Mouse (Mus musculus): ENCODE results near the gene Tada3.

Tada3 gene

DNA sequence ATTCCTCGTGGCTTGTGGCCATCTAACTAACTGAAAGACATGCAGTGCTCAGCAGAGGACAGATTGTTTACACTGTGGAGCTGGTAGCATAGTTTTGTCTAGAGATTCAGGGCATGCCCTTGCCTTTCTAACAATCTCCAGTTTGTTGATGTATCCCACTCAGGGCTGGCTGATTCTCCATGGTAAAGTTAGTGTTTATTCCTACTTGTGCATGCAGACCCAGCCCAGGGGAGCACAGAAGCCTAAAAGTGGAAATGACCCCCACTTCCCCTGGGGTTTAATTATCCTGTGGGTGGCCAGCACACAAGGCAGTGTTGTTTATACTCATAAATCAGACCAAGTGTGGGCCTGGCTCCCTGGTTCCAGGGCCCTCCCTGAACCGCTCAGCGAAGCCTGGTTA is 8.3 kb upstream of the Tada3 start:
- no peak for DNase-seq (ENCODE audit: low spot score)

DNA sequence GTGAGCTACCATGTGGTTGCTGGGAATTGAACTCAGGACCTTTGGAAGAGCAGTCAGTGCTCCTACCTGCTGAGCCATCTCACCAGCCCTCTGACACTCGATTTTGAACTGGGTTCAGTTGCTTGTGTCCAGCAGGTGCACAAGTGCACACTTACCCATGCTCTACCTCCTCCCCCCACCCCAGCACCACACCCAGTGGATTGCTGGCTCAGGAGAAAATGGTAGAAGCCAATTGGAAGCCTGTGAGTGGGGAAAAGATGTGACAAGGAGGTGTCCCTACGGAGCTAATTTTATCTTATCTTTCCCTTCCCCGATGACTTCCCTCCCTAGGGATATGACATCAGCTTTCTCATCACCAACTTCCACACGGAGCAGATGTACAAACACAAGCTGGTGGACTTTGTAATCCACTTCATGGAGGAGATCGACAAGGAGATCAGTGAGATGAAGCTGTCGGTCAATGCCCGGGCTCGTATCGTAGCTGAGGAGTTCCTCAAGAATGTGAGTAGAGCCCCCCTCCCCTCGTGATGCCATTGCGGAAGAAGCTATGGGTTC is 7.6 kb upstream of the Tada3 start:
- no peak for DNase-seq (ENCODE audit: low spot score)

DNA sequence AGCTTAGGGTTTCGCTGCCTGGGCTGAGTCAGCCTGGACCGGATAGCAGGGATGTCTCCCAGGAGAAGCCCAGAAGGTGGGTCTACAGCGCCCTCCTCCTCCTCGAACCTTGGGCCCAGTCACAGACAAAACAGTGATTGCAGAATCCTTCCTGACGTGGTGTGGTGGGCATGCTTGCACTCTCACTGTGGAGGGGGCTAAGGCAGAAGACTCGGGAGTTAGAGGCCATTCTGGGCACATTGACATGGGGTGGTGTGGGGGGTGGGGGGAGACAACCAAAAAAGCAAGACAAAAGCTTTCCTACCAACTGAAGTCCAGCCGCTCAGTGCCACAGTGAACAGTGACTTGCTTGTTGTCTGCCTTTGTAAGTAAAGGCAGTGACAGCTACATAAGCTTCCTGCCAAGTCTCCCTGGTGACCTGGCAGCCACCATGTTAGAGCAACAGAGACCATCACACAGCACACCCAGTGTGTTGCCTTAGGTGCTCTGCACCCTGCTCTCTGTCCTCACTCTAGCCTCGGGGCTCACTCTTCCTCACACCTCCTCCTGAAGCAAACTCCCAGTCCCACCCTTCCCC is 6.8 kb upstream of the Tada3 start:
- no peak for DNase-seq (ENCODE audit: low spot score)

DNA sequence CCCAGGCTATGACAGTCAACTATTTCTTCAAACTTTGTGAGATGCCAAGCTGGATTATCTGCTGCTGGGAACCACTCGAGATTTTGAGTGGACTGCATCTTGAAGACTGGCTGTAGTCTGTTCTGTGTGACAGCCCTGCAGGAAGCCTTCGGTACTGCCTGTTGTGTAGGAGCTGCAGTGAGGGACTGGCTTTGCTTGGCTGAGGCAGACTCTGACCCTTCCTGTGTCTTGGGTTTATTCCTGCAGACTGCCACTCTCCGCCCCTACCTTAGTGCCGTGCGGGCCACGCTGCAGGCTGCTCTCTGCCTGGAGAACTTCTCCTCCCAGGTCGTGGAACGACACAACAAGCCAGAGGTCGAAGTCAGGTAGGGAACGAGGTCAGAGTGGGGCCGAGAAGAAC is 2.8 kb upstream of the Tada3 start:
- no peak for DNase-seq (ENCODE audit: low spot score)

DNA sequence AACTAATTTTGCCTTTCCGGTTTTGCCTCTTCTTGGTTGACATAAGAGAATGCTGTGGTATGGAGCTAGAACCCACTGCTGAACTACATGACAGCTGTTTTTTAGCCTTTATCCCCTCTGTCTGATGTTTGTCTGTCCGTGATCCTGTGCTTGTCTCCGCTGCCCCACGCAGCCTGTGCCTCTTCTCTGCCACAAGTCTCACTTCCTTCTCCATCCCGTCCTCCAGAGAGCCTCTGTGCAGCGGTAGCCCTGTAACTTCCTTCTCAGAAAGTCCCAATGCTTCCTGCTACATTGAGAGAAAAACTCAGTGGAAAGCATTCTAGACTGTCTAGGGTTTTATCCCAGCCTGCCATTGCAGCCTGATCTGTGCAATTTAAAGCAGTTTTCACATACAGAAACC is 1.6 kb upstream of the Tada3 start:
- DNase-seq (ENCODE audit: low spot score) = no peak

DNA sequence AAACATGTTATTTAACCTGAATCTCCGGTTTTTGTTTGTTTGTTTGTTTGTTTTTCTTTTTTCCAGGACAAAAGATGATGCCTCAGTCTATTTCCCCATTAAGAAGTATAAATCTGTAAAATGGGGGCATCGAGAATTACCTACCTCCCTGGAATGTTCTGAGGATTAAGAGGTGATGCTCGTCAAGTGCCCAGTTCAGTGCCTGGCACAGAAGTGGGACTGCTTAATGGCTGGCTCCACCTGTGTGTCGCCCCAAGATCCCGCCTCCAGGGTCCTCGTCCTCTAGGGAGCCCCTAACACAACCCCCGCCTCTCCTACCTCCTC is 549 bp downstream of the Tada3 start:
- no peak for DNase-seq (ENCODE audit: low spot score)

DNA sequence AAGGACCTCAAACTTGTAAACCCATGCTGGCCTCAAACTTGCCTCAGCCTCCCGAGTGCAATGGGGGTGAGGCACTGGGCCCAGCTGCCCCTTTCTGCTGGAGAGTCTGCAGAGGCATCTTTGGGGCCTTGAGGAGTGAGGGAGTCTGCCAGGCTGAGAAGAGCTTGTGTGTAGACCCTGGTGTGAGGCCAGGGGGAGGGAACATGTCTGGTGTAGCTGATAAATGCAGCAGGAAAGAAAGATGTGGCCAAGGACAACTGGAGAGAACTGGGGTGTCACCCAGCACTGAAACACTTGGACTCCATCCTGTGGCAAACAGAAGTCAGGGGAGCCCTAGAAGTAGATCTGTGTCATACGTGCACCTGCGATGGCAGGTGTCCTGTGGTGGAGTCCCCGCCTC is 4.2 kb downstream of the Tada3 start:
- no peak for DNase-seq (ENCODE audit: low spot score)

DNA sequence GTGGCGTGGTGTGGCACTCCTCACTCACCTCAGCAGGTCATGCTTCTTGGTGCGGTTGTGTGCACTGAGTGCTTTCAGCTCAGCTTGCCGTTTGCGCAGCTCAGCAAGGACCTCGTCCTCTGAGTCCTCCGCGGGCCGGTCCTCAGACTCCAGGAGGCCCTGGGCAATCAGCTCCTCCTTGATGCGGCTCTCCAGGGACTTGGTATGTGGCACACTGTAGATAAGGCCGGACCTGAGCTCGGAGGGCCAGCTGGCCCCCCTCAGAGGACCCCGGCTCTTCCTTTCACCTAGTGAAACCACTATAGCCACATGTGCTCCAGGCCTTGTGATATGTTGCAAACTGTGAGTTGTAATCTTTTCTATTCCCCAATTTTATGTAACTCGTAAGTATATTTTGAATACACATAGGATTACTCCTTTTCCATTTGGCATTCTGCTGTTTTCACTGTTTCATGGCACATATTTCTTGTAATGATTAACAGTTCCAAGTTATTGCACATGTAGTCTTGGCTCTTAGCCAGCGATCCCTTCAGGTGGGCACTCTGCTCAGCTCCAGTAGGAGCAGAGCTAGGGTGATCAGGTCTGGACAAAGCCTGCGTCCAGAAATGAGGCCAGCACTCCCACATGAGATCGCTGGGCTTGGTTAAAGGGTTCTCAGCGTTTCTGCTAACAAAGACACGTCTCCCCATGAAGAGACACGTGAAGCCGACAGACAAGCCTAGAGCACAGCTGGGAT is 7.3 kb downstream of the Tada3 start:
- DNase-seq (ENCODE audit: low spot score) = no peak

DNA sequence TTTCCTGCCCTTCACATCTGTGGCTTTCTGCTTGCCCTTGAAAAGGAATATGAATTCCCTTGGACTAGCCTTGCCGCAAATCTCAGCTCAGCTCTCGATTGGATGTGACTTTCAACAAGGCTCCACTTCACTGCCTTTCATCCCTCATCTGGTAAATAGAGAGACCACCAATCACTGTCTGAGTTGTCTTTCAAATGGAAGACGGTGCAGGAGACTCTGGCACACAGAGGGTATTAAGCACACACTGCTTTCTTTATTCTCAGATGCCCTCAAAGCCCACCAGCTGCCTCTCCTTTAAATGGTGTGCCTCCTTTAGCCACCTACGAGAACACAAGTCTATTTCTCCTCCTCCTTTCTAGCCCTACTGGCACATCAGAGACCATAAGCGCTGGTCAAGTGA is 9.1 kb downstream of the Tada3 start:
- no peak for DNase-seq (ENCODE audit: low spot score)

DNA sequence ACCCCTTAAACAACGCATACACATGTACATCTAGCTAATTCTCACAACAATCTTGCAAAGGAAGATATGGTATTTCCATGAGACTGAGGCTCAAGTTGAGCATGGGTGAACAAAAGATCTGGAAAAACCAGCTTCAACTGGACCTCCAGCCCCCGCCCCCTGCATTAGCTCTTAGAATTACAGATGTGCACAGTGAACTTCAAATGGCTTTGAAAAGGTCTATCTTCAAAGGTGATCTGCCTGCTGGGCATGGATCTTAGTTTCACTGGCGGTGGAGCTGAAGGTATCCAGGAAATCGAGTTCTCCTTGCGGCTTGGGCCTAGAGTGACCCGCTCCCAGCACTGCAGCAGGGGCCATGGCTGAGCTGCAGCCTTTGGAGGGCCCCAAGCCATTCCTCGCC is 9.6 kb downstream of the Tada3 start:
- DNase-seq (ENCODE audit: low spot score) = no peak

DNA sequence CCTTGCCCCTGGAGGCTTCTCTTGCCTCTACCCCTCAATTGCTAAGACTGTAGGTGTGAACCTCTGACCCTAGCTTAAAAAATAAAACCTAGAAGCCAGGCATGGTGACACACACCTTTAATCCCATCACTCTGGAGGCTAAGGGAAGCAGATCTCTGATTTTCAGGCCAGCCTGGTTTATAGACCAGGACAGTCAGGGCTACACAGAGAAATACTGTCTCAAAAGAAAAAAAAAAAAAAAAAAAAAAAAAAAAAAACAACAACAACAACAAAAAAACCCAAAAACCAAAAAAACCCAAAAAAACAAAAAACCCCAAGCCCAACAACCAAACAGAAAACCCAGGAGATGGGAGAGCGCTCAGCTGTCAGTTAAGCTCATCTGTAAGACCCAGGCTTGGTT is 10.1 kb downstream of the Tada3 start:
- no peak for DNase-seq (ENCODE audit: low spot score)

DNA sequence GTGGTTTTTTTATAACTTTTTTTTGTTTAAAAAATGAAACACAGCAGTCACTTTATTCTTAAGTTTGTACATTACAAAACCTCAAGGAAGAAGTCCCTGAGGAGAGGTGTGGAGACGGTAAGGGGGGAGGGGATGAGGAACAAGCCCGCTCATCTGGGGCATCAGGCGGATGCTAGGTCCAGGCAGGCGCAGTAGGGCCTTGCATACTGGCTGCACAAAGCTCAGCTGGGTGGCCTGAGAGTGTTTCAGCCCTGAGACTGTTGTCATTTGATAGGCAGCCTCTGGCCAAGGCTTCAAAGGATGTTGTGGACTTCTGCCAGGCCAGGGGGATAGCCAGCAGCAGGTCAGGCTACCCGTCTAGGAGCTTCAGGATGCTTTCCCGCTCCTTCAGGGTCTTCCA is 11.0 kb downstream of the Tada3 start:
- DNase-seq (ENCODE audit: low spot score) = no peak

DNA sequence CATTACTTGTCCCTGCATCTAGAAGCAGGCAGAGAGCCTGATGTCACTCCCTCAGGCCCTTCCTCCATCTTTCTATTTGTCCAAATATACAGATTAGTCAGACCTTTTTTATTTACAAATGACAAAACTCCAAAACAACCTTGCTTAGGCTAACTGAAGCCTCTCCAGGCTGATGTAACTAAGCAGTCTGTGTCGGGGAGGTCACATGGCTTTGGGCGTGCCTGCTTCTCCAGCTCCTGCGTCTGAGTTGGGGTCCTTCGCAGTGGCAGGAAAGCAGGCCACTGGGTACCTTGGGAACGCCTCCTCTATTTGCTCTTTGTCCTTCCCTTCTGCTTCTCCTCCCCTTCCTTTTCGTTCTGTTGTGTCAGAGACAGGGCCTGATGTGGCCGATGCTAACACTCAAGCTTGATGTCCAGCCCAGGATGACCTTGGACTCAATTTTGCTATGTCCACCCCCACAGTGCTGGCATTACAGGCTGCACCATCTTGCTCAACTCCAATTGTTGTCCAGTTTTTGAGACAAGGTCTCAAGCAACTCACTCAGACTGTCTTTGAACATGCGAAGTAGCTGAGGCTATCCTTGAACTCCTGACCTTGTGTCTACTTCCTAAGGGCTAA is 13.1 kb downstream of the Tada3 start:
- DNase-seq (ENCODE audit: low spot score) = no peak

DNA sequence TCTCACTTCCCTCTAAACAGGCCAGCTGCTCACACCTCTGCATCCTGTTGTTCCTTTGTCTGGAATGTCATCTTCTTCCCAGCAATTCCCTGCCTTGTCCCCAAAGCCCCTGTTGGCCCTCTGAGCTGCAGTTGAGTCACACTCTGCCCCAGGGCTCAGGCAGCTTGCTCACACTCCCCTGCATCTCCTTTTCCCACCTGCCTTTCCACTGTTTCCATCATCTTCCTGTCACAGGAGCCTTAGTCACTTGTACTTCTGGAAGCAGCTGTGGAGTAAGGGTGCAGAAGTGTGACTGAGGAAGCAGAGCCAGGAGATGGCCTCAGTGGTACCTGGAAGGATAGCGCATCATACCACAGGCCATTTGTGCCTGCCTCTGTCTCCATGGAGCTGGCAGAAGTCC is 15.4 kb downstream of the Tada3 start:
- DNase-seq (ENCODE audit: low spot score) = no peak

DNA sequence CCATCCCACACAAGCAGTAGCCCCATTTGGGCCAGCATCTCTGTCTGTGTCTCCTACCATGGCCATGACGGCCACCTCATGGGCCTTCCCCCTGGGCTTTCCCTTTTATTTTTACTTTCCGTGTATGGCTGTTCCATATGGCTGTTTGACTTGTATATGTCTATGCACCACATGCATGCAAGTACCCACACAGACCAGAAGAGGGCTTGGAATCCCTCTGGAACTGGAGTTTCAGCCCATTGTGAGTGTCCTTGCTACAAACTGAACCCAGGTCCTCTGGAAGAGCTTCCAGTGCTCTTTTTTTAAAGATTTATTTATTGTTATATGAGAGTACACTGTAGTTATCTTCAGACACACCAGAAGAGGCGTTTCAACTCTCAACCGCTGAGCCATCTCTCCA is 16.2 kb downstream of the Tada3 start:
- DNase-seq (ENCODE audit: low spot score) = no peak

DNA sequence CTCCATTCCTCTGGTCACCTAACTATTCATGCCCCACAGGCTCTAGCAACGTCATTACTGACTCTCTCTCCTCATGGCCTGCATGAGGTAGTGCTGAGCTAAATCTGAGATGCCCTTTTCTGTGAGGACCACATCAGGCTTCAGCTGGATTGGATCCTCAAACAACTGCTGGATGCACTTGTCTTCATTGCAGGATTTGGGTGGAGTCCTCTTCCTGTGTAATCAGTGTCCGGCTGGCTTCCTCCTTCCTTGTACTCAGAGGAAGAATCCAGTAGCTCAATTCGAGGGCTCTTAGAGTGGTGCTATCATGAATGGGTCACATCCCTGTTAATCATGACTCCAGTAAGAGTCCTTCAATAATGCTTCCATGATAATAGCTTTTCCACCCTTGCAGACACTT is 24.0 kb downstream of the Tada3 start:
- DNase-seq (ENCODE audit: low spot score) = no peak

DNA sequence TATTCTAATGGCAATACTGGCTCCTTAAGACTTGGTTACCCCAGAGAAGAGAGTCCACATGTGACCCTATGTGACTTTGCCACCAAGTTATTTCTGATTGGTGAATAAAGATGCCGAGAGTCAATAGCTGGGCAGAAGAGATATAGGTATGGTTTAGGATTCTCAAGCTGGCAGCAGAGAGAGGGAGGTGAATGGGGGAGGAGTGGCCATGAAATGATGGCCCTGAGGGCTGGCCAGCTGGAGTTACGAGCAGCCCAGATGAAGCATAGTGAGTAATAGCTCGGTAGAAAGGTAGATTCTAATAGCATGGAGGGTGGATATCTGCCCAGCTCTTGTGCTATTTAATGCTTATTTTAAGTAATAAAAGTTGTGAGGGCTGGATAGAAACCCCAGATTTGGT is 24.9 kb downstream of the Tada3 start:
- no peak for DNase-seq (ENCODE audit: low spot score)

DNA sequence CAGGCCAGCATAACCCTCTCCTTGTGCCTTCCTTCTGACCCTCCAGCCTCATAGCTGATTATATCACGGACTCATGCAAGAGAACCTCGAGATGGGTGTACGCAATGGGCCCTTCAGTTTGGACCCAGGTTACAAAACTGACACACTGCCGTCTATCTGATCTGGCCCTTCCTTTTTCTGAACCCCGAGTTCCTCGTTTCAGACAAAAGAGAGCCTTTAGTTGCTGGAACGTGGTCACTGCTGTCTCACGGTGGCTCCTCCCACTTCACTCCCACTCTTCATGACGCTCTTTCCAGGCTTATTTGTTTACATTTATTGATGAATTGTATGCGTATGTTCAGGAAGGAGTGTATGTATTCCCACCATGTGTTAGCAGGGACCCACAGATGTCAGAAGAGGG is 26.0 kb downstream of the Tada3 start:
- no peak for DNase-seq (ENCODE audit: low spot score)

DNA sequence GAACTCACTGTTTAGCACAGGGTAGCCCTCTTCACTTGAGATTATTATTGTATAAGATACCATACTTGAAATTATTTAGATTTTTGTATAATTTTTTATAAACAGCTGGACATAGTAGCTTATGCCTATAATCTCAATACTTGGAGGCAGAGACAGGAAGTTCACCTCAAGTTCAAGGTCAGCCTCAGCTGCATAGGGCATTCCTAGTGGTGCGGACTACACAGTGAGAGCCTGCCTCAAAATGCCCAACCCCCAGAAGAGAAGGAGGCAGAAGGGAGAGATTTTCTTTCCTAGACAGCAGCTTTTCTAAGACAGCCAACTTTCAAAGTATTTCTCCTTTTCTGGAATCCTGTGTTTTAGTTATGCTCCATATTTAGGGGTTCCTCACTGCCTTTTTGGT is 26.5 kb downstream of the Tada3 start:
- no peak for DNase-seq (ENCODE audit: low spot score)

DNA sequence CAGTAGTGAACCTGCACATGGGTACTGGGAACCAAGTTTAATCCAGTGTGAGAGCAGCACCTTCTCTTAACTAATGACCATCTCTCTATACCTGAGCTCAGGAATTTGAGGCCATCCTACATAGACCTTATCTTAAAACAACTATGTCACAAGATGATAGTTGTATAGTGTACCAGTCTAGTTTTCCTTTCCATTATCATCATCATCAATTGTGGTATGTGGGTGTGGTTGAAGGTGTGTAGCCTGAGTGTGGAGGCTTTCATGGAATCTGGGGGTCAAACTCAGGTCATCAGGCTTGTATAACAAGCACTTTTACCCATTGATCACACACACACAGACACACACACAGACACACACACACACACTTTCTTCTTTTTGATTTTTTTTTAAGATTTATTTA is 27.1 kb downstream of the Tada3 start:
- DNase-seq (ENCODE audit: low spot score) = no peak

DNA sequence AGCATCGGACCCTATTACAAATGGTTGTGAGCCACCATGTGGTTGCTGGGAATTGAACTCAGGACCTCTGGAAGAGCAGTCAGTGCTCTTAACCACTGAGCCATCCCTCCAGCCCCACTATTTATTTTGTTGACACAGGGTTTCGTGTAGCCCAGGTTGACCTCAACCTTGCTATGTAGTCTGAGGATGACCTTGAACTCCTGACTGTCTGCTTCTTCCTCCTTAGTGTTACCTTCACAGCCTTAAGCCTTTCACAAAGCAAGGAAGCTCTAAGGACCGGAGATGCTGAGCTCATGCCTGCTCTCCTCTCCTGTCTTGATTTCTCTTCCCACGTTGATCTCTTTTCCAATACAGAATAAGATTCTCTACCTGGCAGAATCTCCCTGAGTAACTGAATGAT is 30.8 kb downstream of the Tada3 start:
- DNase-seq (ENCODE audit: low spot score) = no peak

DNA sequence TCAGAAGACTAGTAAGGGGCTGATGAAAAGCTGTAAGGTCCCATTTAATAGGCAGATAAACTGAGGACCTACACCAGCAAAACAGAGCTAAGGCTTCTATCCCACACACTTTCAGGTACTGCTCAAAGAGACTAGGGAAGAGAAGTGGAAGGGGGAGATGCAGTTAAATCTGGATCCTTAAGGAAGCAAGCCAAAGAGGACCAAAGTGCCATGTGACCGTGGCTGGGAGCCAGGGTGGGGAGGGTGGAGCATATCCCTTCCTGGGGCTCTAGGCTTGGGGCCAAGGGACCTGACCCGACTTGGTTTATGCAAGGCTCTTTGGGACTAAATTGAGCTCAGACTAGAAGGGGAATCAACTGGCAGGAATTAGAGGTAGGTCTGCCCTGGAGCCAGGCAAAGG is 33.4 kb downstream of the Tada3 start:
- DNase-seq (ENCODE audit: low spot score) = no peak

DNA sequence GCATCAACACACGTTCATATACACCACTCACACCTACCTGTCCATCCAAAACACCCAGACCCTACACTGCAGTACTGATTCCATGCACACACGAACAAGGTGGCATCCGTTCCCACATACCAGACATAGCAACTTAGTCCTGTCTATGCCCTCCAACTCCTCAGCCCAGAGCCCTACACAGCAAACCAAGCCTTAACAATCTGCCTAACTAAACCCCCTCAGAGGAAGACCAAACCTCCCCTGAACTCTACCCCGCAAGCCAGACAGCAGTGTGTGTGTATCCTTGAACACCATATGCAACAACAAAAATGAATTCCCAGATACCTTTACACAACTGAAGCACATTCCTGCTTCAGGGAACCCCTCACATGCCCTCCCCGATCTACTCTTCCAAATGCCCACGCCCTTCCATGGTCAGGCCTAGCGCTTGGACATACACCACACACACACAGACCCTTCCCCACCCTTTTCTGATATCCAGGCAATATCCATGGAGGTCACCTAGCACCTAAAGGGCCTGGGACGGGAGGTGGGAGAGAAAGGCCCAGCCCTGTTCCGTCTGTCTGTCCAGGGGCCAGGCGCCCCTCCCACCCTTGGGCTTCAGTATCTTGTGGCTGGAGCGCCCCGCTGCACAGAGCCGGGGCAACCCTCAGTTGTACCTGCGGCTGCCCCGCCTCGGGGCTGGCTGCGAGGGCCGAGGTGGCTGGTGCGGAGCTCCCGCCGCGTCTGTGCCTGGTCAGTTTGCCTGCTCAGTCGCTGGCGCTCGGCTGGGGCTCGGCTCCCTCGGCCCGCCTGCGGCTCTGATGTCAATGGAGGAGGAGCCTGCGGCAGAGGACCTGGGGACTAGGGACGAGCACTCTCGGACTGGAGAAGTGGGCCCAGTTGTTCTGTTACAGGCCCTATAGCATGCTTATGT is 34.2 kb downstream of the Tada3 start, which contains the start of gene Camk1:
TSS of gene Camk1 (minus strand) at position 808 of the 916 bp plus-strand sequence.
- DNase-seq (ENCODE audit: low spot score) = peak; percentile 74

Data from embryo, embryonic 10 days (tissue).